Mouse (Mus musculus) erythroblast, embryonic 14.5 days (primary cell): Measurements from ENCODE around the gene Slc9a8.

Experiments
- GATA1 ChIP-seq: IDR thresholded peaks from 2 replicates; pipeline ENCODE4 v1.6.1; 2012; ENCODE audit warnings: low read length, inconsistent platforms, mixed read lengths
- TAL1 ChIP-seq: IDR thresholded peaks from 3 replicates; pipeline ENCODE4 v1.6.1; 2012; ENCODE audit warnings: low read length, inconsistent platforms, mixed read lengths

DNA sequence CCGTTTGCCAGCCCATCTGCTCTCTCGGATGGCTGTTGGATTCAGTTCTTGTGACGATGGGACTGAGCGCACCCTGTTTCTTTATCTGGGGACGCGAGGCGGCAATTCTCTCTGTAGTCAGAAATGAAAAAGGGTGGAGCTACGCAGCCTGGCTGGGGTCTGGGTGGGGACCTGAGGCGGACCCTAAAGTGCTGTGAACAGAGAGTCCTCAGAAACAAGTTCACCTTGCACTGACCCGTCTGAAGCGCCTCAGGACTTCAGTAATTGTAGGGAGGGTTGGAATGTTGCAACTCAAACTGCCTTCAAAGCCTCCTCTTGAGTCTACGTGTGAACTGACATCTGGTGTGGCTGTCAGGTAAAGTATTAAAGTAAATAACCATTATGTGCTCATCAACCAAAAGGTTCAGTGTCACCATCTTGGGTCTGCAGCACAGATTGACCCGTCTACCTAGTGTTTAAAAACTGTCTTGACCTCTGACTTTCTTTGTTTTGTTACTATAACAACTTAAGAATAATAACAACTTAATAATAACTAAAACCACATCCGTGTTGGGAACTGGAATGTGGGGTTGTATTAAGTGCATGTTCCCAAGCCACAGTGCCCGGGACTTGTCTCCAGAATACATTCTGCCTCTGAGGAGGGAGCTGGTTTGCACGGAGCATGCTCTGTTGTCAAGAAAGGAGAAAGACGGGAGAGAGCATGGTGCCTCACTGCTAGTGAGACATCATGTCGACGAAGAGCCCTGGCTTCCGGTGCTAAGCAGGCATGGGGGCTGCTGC lies 16.2 kb upstream of the Slc9a8 start:
- TF ChIP-seq GATA1 (no peak), TAL1 (no peak)
